Mouse (Mus musculus) lung, adult 2 months (tissue): ENCODE results near the gene Setd1a.

Experiments
- CTCF ChIP-seq: fragments of 200-500 bp; IDR thresholded peaks from 2 replicates; pipeline ENCODE4 v1.5.1; 2011; ENCODE audit warnings: mild to moderate bottlenecking, low read length, control low read depth; ENCODE audit not compliant: insufficient read depth
- POLR2A ChIP-seq: fragments of 200-500 bp; IDR thresholded peaks from 2 replicates; pipeline ENCODE4 v1.6.1; 2011; ENCODE audit warnings: low read depth, mild to moderate bottlenecking, control low read depth, low read length, borderline replicate concordance; ENCODE audit errors: extremely low read depth

GRCm38 (mm10) chr7:127799738-127800137 lies 23.3 kb downstream of the Setd1a start:
- TF ChIP-seq POLR2A (no peak), CTCF (no peak)
